Mouse (Mus musculus) hindbrain, embryonic 15.5 days (tissue): ENCODE data around the gene Lrrc26. TPM values are rescaled to one million over a fixed set of nuclear protein-coding genes. Genes with fewer than 3 reads are reported as not detected.

Source experiments
- ATAC-seq: fragments of 200-750 bp; cut with Nextera tagmentation; 2 replicates; pipeline ENCODE4 v1.8.0; 2017; ENCODE audit warnings: low read depth, moderate number of reproducible peaks, moderate TSS enrichment; ENCODE audit not compliant: low FRiP score
- H3K27ac ChIP-seq: fragments of 300-500 bp; sonication (generic); replicated peaks from 2 replicates; pipeline ENCODE4 v1.5.1; 2015; ENCODE audit warnings: mild to moderate bottlenecking, inconsistent platforms
- H3K27me3 ChIP-seq: fragments of 300-500 bp; sonication (generic); 2 replicates; pipeline ENCODE4 v1.6.1; 2015; ENCODE audit warnings: control low read depth, inconsistent platforms
- H3K36me3 ChIP-seq: fragments of 300-500 bp; sonication (generic); 2 replicates; pipeline ENCODE4 v1.6.1; 2015; ENCODE audit warnings: control low read depth, inconsistent platforms
- H3K4me1 ChIP-seq: fragments of 300-500 bp; sonication (generic); replicated peaks from 2 replicates; pipeline ENCODE4 v1.6.1; 2015; ENCODE audit warnings: control low read depth, inconsistent platforms
- H3K4me2 ChIP-seq: fragments of 300-500 bp; sonication (generic); 2 replicates; pipeline ENCODE4 v1.6.1; 2015; ENCODE audit warnings: moderate library complexity, mild to moderate bottlenecking, inconsistent platforms
- H3K4me3 ChIP-seq: fragments of 300-500 bp; sonication (generic); 2 replicates; pipeline ENCODE4 v1.5.1; 2015; ENCODE audit warnings: mild to moderate bottlenecking, inconsistent platforms
- H3K9ac ChIP-seq: fragments of 300-500 bp; sonication (generic); 2 replicates; pipeline ENCODE4 v1.6.1; 2015; ENCODE audit warnings: inconsistent platforms
- H3K9me3 ChIP-seq: fragments of 300-500 bp; sonication (generic); 2 replicates; pipeline ENCODE4 v1.6.1; 2016; ENCODE audit warnings: control low read depth, inconsistent platforms
- WGBS: fragments of 180-500 bp; shearing (Covaris S2); methylation state at CpG from one replicate; pipeline ENCODE4 v1.1.7; 2015; 5-methylcytosine and 5-hydroxymethylcytosine counted together
- polyA plus RNA-seq: library from polyadenylated mRNA; unstranded; fragments of >200 nt; fragmentation: Nextera tagmentation; extraction: Ambion mirVana; gene quantifications from 2 replicates; pipeline ENCODE4 v1.2.1, GENCODE M21; 2015

Gene Lrrc26
- polyA plus RNA-seq, 1 experiment from 2014 or later: not detected

- Histone ChIP-seq H3K4me3 (peak within 1 kb of the TSS; percentile 81), H3K4me2 (peak within 1 kb of the TSS; percentile 96), H3K27ac (peak within 1 kb of the TSS; percentile 89), H3K27me3 (no peaks in the 10 kb centered on the region), H3K9ac (peak within 1 kb of the TSS; percentile 89), H3K36me3 (peaks cover 32% of the 10 kb centered on the region), H3K4me1 (peaks cover 30% of the 10 kb centered on the region), H3K9me3 (no peaks in the 10 kb centered on the region)
- ATAC-seq: peak; percentile 98
- WGBS: under 1% methylated on average over 78 of the region's 78 CpGs
Observed at GRCm38 (mm10) chr2:25332286-25333160, 42.8 kb downstream of the Lrrc26 start, which contains the start of gene Man1b1. Gene Man1b1 (plus strand): TSS chr2:25332338.

DNA sequence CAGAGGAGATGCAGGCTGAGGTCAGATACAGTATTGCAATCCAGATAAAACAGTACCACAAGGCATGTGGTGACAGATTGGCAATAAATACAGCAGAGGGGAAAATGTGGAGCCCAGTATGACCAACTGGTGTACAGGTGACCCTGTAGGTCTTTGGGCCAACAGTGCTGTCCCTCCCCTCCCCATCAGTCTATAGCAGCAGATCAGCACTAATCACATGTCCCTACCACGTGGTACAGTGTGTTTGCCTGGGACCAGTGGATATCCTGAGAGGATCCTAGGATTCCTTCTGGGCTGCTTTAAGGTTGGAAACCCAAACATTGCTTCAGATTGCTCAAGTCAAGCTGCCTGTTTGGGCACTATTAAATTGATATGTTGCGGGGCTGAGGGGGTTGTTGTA, 43.9 kb downstream of the Lrrc26 start:
- peak overlapping the region; percentile 96 for H3K4me2 ChIP-seq
- H3K36me3 ChIP-seq: peaks cover 40% of the 10 kb centered on the region
- no peaks in the 10 kb centered on the region for H3K9me3 ChIP-seq
- WGBS: 83% methylated on average over 2 of the region's 2 CpGs
- H3K4me3 ChIP-seq: peak overlapping the region; percentile 81
- H3K9ac ChIP-seq: no peak overlapping the region
- no peaks in the 10 kb centered on the region for H3K27me3 ChIP-seq
- peaks cover 30% of the 10 kb centered on the region for H3K4me1 ChIP-seq
- ATAC-seq: no peak
- no peak overlapping the region for H3K27ac ChIP-seq

- no peak overlapping the region for H3K4me2 ChIP-seq
- H3K36me3 ChIP-seq: peaks cover 71% of the 10 kb centered on the region
- no peaks in the 10 kb centered on the region for H3K9me3 ChIP-seq
- no peaks in the 10 kb centered on the region for H3K27me3 ChIP-seq
- ATAC-seq: no peak
- no peak overlapping the region for H3K4me3 ChIP-seq
- H3K27ac ChIP-seq: no peak overlapping the region
- peaks cover 17% of the 10 kb centered on the region for H3K4me1 ChIP-seq
- H3K9ac ChIP-seq: no peak overlapping the region
- 95% methylated on average over 6 of the region's 6 CpGs for WGBS
Observed at GRCm38 (mm10) chr2:25338303-25338702, 48.6 kb downstream of the Lrrc26 start.

Other genes starting within 250 kb of the Lrrc26 start
- 166 and 188 TPM in 2 replicates for gene Nsmf, start 235.6 kb upstream of the Lrrc26 start, polyA plus RNA-seq
- gene Entpd8, start 209.6 kb upstream of the Lrrc26 start, polyA plus RNA-seq: 0.12 TPM in 1 of 2 replicates, not detected in the other
- gene Noxa1, start 194.8 kb upstream of the Lrrc26 start, polyA plus RNA-seq: not detected in 2 replicates
- gene Nrarp, start 109.2 kb upstream of the Lrrc26 start, polyA plus RNA-seq: 18.9 and 20.2 TPM in 2 replicates
- 1.9 and 2.3 TPM in 2 replicates for gene Tor4a, start 93.0 kb upstream of the Lrrc26 start, polyA plus RNA-seq
- gene Nelfb, start 78.4 kb upstream of the Lrrc26 start, polyA plus RNA-seq: 108 and 112 TPM in 2 replicates
- gene Stpg3, start 75.3 kb upstream of the Lrrc26 start, polyA plus RNA-seq: not detected in 2 replicates
- 0.70 and 0.72 TPM in 2 replicates for gene Fam166a, start 71.2 kb upstream of the Lrrc26 start, polyA plus RNA-seq
- gene Tubb4b, start 65.2 kb upstream of the Lrrc26 start, polyA plus RNA-seq: 444 and 468 TPM in 2 replicates
- not detected in 2 replicates for gene Slc34a3, start 55.6 kb upstream of the Lrrc26 start, polyA plus RNA-seq
- gene Rnf224, start 53.1 kb upstream of the Lrrc26 start, polyA plus RNA-seq: not detected in 2 replicates
- 145 and 177 TPM in 2 replicates for gene Rnf208, start 47.7 kb upstream of the Lrrc26 start, polyA plus RNA-seq
- gene Cysrt1, start 47.5 kb upstream of the Lrrc26 start, polyA plus RNA-seq: 0.23 TPM in 1 of 2 replicates, not detected in the other
- gene AL732309.1, start 43.1 kb upstream of the Lrrc26 start, polyA plus RNA-seq: 4.9 and 6.3 TPM in 2 replicates
- 13.4 and 13.8 TPM in 2 replicates for gene Tmem203, start 34.5 kb upstream of the Lrrc26 start, polyA plus RNA-seq
- gene Tprn, start 27.3 kb upstream of the Lrrc26 start, polyA plus RNA-seq: 17.1 and 21.5 TPM in 2 replicates
- 171 and 183 TPM in 2 replicates for gene Ssna1, start 17.5 kb upstream of the Lrrc26 start, polyA plus RNA-seq
- 139 and 143 TPM in 2 replicates for gene Anapc2, start 17.4 kb upstream of the Lrrc26 start, polyA plus RNA-seq
- not detected in 2 replicates for gene Tmem210, start 1.8 kb upstream of the Lrrc26 start, polyA plus RNA-seq
- 58.4 and 61.3 TPM in 2 replicates for gene Grin1, start 29.3 kb downstream of the Lrrc26 start, polyA plus RNA-seq
- gene Man1b1, start 42.4 kb downstream of the Lrrc26 start, polyA plus RNA-seq: 43.6 and 45.2 TPM in 2 replicates
- gene Dpp7, start 66.4 kb downstream of the Lrrc26 start, polyA plus RNA-seq: 24.4 and 24.9 TPM in 2 replicates
- gene Uap1l1, start 75.8 kb downstream of the Lrrc26 start, polyA plus RNA-seq: 5.1 and 6.4 TPM in 2 replicates
- gene Sapcd2, start 82.4 kb downstream of the Lrrc26 start, polyA plus RNA-seq: 11.8 and 13.8 TPM in 2 replicates
- 3.7 and 7.0 TPM in 2 replicates for gene Entpd2, start 106.0 kb downstream of the Lrrc26 start, polyA plus RNA-seq
- gene Npdc1, start 109.4 kb downstream of the Lrrc26 start, polyA plus RNA-seq: 424 and 493 TPM in 2 replicates
- gene Fut7, start 133.4 kb downstream of the Lrrc26 start, polyA plus RNA-seq: 0.08 TPM in 1 of 2 replicates, not detected in the other
- 15.0 and 15.1 TPM in 2 replicates for gene Abca2, start 138.8 kb downstream of the Lrrc26 start, polyA plus RNA-seq
- gene Clic3, start 166.9 kb downstream of the Lrrc26 start, polyA plus RNA-seq: 3.7 and 4.3 TPM in 2 replicates
- 109 and 119 TPM in 2 replicates for gene Paxx, start 171.2 kb downstream of the Lrrc26 start, polyA plus RNA-seq
- 647 and 983 TPM in 2 replicates for gene Ptgds, start 180.1 kb downstream of the Lrrc26 start, polyA plus RNA-seq
- not detected in 2 replicates for gene Lcn12, start 204.0 kb downstream of the Lrrc26 start, polyA plus RNA-seq
- 120 and 143 TPM in 2 replicates for gene Fbxw5, start 210.8 kb downstream of the Lrrc26 start, polyA plus RNA-seq
- 5.8 and 6.1 TPM in 2 replicates for gene C8g, start 211.8 kb downstream of the Lrrc26 start, polyA plus RNA-seq